Mouse (Mus musculus): Measurements from ENCODE around the gene Mecp2.

DNA sequence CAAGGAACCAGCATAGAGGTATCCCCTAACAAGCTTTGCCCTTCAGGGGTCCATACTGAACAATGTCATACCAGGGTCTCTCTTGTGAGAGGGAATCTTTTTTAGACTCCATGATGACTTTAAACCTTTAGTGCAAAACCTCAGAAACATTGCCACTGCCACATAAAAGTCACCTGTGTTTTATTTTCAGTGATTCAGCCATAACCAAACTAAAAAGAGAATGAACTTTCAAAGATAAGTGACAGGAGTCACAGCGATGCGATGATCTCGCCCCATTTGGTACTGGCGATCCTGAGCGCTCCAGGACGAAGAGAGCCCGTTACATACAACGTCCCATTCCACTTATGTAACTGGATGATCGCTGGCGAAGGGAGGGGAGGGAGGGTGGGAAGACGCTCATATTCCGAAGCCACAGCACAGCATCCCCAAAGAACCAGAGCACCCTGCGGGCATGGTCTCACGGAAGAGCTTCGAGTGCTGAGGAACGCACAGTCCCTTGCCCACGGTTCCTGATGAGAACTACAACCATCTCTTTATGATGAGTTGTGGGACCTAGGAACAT is 50.8 kb downstream of the Mecp2 start:
- TF ChIP-seq TAL1 (IDR thresholded peaks at IDR 0.05; ENCODE audit: low read length) = no peak
- no peak for TF ChIP-seq GATA1 (IDR thresholded peaks at IDR 0.05; ENCODE audit: low read length)

Data from erythroblast, embryonic 14.5 days (primary cell).